Mouse (Mus musculus) stomach, embryonic 14.5 days (tissue): ENCODE results near the gene Ralgapa1. TPM values are rescaled to one million over a fixed set of nuclear protein-coding genes. Genes with fewer than 3 reads are reported as not detected.
"Not testable (repeated sequence)": the region's sequence is repeated elsewhere in the genome, so short reads cannot be mapped to it uniquely, and the experiment has no call there.

Experiments
- ATAC-seq: fragments of 200-750 bp; cut with Nextera tagmentation; 2 replicates; pipeline ENCODE4 v1.8.0; 2017; ENCODE audit warnings: low read depth, moderate TSS enrichment; ENCODE audit not compliant: insufficient number of reproducible peaks, insufficient read depth, low FRiP score
- H3K27ac ChIP-seq: fragments of 300-500 bp; sonication (generic); 2 replicates; pipeline ENCODE4 v1.5.1; 2014; ENCODE audit warnings: mild to moderate bottlenecking, low read length, moderate library complexity, mixed read lengths
- H3K27me3 ChIP-seq: fragments of 300-500 bp; sonication (generic); 2 replicates; pipeline ENCODE4 v1.6.1; 2014; ENCODE audit warnings: low read length, control low read depth, mixed read lengths; ENCODE audit not compliant: control insufficient read depth, insufficient read depth
- H3K36me3 ChIP-seq: fragments of 300-500 bp; sonication (generic); 2 replicates; pipeline ENCODE4 v1.6.1; 2014; ENCODE audit warnings: mild to moderate bottlenecking, control low read depth, low read length, moderate library complexity, mixed read lengths; ENCODE audit not compliant: control insufficient read depth, insufficient read depth
- H3K4me1 ChIP-seq: fragments of 300-500 bp; sonication (generic); 2 replicates; pipeline ENCODE4 v1.6.1; 2014; ENCODE audit warnings: low read length, control low read depth, mixed read lengths; ENCODE audit not compliant: control insufficient read depth, insufficient read depth
- H3K4me2 ChIP-seq: fragments of 300-500 bp; sonication (generic); replicated peaks from 2 replicates; pipeline ENCODE4 v1.6.1; 2014; ENCODE audit warnings: low read depth, low read length, control low read depth
- H3K4me3 ChIP-seq: fragments of 300-500 bp; sonication (generic); 2 replicates; pipeline ENCODE4 v1.5.1; 2014; ENCODE audit warnings: low read depth, low read length, control low read depth
- H3K9ac ChIP-seq: fragments of 300-500 bp; sonication (generic); replicated peaks from 2 replicates; pipeline ENCODE4 v1.6.1; 2014; ENCODE audit warnings: low read depth, mild to moderate bottlenecking, control low read depth, low read length, moderate library complexity, mixed read lengths
- H3K9me3 ChIP-seq: fragments of 300-500 bp; sonication (generic); 2 replicates; pipeline ENCODE4 v1.6.1; 2016; ENCODE audit warnings: low read depth, low read length, control low read depth; ENCODE audit not compliant: control insufficient read depth
- WGBS: fragments of 180-500 bp; shearing (Covaris S2); extraction: QIAGEN DNeasy Blood & Tissue Kit; methylation state at CpG from one replicate; pipeline ENCODE4 v1.1.7; 2014; 5-methylcytosine and 5-hydroxymethylcytosine counted together
- polyA plus RNA-seq: library from polyadenylated mRNA; unstranded; fragments of >200 nt; fragmentation: Nextera tagmentation; extraction: Ambion mirVana; gene quantifications from 2 replicates; pipeline ENCODE4 v1.2.1, GENCODE M21; 2014

Gene Ralgapa1
- polyA plus RNA-seq, 1 experiment from 2014 or later: 26.0 TPM

DNA sequence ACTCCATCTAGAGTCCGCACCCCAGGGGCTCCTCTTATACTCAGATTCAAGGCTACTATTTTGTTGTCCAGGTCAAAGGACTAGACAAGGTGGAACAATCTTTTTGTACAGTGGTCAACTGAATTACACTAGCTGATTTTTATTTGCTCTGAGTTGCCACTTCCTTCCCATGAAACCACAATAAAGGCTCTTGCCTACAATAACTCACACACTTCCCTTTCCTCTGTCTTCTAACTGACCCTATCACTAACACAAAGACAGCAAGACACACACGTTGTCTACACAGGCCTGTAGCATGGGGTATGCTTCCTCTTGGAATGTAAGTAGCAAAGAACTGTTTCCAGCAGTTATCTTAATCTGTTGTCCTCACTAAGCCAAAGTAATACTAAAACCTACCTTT, 35.7 kb downstream of the Ralgapa1 start:
- H3K4me2 ChIP-seq: no peak overlapping the region
- H3K27me3 ChIP-seq: no peaks in the 10 kb centered on the region
- 82% methylated on average over 2 of the region's 2 CpGs for WGBS
- ATAC-seq: no peak
- no peak overlapping the region for H3K4me3 ChIP-seq
- H3K27ac ChIP-seq: no peak overlapping the region
- no peak overlapping the region for H3K9ac ChIP-seq
- no peaks in the 10 kb centered on the region for H3K9me3 ChIP-seq
- peaks cover 15% of the 10 kb centered on the region; the same call in 1 of the 2 replicates for H3K36me3 ChIP-seq
- H3K4me1 ChIP-seq: no peaks in the 10 kb centered on the region

DNA sequence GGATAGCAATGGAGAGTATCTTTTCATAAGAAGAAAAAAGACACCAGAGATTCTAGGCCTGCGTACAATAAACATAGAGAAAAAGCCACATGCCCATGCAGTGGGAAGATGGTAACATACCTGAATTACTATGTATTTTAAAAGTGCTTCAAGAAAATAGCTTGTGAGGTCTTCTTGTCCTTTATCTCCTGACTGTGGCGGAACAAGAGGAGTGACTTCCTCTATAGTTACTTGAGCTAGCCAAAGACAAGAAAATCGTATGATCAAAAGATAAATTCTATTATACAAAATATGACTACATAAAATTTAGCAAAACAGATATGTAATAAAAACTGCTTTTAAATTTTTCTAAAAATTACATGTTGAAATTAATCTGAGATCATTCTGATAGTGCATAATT, 38.3 kb downstream of the Ralgapa1 start:
- no peak overlapping the region for H3K4me3 ChIP-seq
- no peak overlapping the region for H3K9ac ChIP-seq
- ATAC-seq: no peak
- H3K27me3 ChIP-seq: no peaks in the 10 kb centered on the region
- peaks cover 15% of the 10 kb centered on the region; the same call in 1 of the 2 replicates for H3K36me3 ChIP-seq
- WGBS: 95% methylated on average over 3 of the region's 3 CpGs
- H3K4me1 ChIP-seq: no peaks in the 10 kb centered on the region
- H3K4me2 ChIP-seq: no peak overlapping the region
- H3K9me3 ChIP-seq: no peaks in the 10 kb centered on the region
- no peak overlapping the region for H3K27ac ChIP-seq

DNA sequence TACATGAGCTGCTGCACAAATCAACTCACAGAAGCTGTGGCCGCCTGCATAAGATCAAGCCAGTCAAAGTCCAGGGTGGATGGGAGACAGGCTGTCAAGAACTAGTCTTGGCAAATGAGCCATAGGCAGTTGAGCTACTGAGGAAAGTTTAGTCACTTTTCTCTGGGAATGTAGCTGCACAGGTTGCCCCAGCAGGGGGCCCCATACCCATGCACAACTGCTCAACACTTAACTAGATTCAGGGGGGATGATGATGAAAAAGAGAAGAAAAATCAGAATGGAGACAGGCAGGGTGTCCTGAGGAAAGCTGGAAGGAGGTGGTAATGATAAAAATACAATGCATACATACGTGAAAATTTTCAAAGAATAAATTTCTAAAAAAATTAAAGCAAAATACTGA, 42.7 kb downstream of the Ralgapa1 start:
- ATAC-seq: no peak

DNA sequence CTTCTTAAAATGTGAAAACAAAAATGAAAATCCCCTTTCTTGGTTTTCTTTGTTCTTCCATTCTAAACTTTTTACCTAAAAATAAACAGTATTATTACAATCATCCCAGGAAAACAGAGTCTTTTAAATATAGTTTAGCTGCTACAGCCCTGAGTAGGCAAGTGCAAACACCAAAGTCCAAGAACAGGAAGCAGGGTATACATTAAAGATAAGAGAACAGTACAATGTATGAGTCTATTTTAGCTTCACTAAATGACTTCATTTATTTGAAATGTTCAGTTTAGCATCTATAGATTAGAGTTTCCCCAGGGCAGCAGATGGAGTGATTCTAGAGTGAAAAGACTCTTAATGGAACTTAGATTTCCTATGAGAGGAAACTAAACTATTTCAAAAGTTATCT, 43.6 kb downstream of the Ralgapa1 start:
- Histone ChIP-seq H3K27ac (no peak overlapping the region), H3K27me3 (no peaks in the 10 kb centered on the region), H3K9ac (no peak overlapping the region), H3K36me3 (peaks cover 11% of the 10 kb centered on the region; the same call in 1 of the 2 replicates), H3K4me2 (no peak overlapping the region), H3K9me3 (no peaks in the 10 kb centered on the region), H3K4me3 (no peak overlapping the region), H3K4me1 (no peaks in the 10 kb centered on the region)
- no peak for ATAC-seq

More for the DNA sequence above, 42.7 kb downstream of the Ralgapa1 start:
- H3K27ac ChIP-seq: no peak overlapping the region
- no peak overlapping the region for H3K4me2 ChIP-seq
- peaks cover 16% of the 10 kb centered on the region; the same call in 1 of the 2 replicates for H3K36me3 ChIP-seq
- H3K9ac ChIP-seq: no peak overlapping the region
- WGBS: 80% methylated on average over 2 of the region's 2 CpGs
- H3K9me3 ChIP-seq: no peaks in the 10 kb centered on the region
- H3K4me3 ChIP-seq: no peak overlapping the region
- H3K4me1 ChIP-seq: no peaks in the 10 kb centered on the region
- H3K27me3 ChIP-seq: no peaks in the 10 kb centered on the region

DNA sequence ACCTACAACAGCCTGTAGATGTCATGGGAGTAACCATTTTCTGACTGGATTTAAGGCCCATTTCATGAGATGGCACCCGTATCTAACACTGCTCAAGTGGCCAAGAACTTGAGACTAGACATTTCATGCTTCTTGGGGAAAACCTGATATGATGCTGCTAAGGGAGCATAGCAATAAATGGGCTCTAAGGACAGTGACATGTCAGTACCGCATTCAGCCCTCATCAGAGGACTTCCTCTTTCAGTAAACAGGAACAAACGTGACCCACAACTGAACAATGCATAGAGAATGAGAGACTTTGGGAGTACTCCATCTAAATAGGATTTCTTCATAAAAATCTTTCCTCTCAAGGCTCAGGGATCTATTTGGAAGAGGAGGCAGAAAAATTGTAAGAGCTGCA, 46.7 kb downstream of the Ralgapa1 start:
- Histone ChIP-seq H3K27me3 (no peaks in the 10 kb centered on the region), H3K9ac (no peak overlapping the region), H3K4me1 (no peaks in the 10 kb centered on the region), H3K9me3 (no peaks in the 10 kb centered on the region), H3K36me3 (peaks cover 8% of the 10 kb centered on the region; the same call in 1 of the 2 replicates), H3K27ac (no peak overlapping the region), H3K4me3 (no peak overlapping the region), H3K4me2 (no peak overlapping the region)
- no peak for ATAC-seq
- WGBS: 85% methylated on average over 3 of the region's 3 CpGs

DNA sequence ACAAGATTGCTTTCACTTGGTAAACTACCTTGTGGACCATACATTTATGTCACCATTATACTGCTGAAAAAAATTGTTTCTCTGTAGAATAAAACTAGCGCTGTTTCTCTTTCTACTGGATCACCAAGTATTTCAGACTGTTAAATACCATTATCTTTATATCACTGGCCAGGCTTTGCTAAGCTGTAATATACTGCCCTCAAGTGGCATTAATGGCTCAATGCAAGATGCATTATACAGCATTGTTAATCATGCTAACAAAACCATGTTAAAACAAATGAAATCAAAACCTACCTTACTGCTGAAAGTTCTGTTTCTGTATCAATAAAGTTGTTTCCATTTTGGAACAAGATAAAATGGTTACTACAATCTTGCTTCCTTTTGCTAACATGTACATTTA, 100.6 kb downstream of the Ralgapa1 start:
- WGBS: 66% methylated on average over 1 of the region's 1 CpGs
- H3K36me3 ChIP-seq: peaks cover 20% of the 10 kb centered on the region
- H3K4me1 ChIP-seq: no peaks in the 10 kb centered on the region
- no peak overlapping the region for H3K27ac ChIP-seq
- no peak for ATAC-seq
- no peaks in the 10 kb centered on the region for H3K9me3 ChIP-seq
- no peaks in the 10 kb centered on the region for H3K27me3 ChIP-seq
- no peak overlapping the region for H3K4me2 ChIP-seq
- no peak overlapping the region for H3K9ac ChIP-seq
- H3K4me3 ChIP-seq: no peak overlapping the region

DNA sequence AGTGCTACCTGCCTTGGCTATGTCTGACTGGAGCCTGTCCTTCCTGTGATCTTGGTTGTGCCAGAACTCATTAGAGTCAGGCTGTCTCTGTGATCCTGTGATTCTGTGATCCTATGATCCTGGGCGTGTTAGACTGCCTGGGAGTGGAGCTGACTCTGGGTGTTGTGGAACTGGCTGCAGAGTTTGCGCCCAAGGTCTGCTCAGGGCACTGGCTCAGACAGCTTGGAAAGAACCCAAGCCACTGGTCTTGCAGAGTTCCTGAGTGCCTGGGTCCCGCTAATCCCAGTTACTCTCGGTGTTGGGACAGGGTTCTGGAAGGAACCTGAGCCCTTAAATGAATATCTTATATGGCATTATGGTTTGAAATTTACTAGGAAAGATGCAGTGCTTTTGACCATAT, 115.1 kb downstream of the Ralgapa1 start:
- no peak for ATAC-seq
- Histone ChIP-seq H3K4me3 (no peak overlapping the region), H3K4me2 (no peak overlapping the region)

DNA sequence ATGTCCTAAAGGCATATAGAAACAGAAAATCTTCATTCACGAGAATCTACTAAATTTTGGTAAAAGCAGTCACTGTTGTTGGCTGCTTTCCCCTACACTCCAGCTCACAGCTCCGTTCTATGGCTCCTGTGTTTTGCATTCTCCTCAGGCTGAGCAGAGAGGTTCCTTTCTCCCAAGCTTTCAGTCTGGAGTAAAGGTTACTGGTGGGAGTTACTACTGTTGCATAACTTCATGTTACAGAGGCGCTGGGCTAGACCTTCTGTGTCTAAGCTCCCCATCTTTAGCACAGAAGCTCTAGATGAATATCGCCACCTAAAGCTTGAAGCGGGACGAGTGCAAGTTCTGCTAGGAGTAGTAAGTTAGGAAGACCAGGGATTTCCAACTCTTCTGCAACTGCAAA, 154.3 kb downstream of the Ralgapa1 start:
- no peak for ATAC-seq
- Histone ChIP-seq H3K4me2 (no peak overlapping the region), H3K9ac (no peak overlapping the region), H3K9me3 (no peaks in the 10 kb centered on the region), H3K36me3 (peaks cover 5% of the 10 kb centered on the region; the same call in 1 of the 2 replicates), H3K4me1 (no peaks in the 10 kb centered on the region), H3K27ac (no peak overlapping the region), H3K27me3 (no peaks in the 10 kb centered on the region), H3K4me3 (no peak overlapping the region)
- WGBS: 84% methylated on average over 6 of the region's 6 CpGs

More for the DNA sequence above, 115.1 kb downstream of the Ralgapa1 start:
- Histone ChIP-seq H3K4me1 (no peaks in the 10 kb centered on the region), H3K27ac (no peak overlapping the region), H3K9ac (no peak overlapping the region), H3K36me3 (peaks cover 13% of the 10 kb centered on the region), H3K27me3 (no peaks in the 10 kb centered on the region), H3K9me3 (no peaks in the 10 kb centered on the region)
- WGBS: 97% methylated on average over 4 of the region's 4 CpGs

DNA sequence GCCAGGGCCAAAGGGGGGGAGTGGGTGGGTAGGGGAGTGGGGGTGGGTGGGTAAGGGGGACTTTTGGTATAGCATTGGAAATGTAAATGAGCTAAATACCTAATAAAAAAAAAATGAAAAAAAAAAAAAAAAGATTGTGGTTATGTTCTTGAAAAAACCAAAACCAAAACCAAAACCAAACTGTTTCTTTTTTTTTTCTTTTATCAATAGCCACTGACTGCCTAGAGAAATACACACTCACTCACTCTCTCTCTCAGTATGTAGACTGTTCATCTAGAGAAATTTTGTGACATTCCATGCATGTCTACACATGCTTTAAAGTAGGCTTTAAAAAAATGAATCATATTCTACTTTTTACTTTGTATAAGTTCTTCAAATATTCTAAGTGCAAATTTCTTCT, 157.8 kb downstream of the Ralgapa1 start:
- not testable (repeated sequence) for ATAC-seq

More for the DNA sequence above, 157.8 kb downstream of the Ralgapa1 start:
- H3K4me2 ChIP-seq, H3K27me3 ChIP-seq, H3K36me3 ChIP-seq, H3K4me1 ChIP-seq, H3K27ac ChIP-seq, H3K9ac ChIP-seq, H3K4me3 ChIP-seq, H3K9me3 ChIP-seq: not testable (repeated sequence)
